Mouse (Mus musculus): Measurements from ENCODE around the gene Ap5s1. TPM values are rescaled to one million over a fixed set of nuclear protein-coding genes. Genes with fewer than 3 reads are reported as not detected.

The Ap5s1 gene
- total RNA-seq, 2 experiments from 2014 or later: 21.2 to 23.6 TPM

GRCm38 (mm10) chr2:131253681-131254328 is 46.9 kb downstream of the Ap5s1 start:
- DNase-seq (ENCODE audit: extremely low spot score in 1 of 2, low spot score in 2 of 2): peak in 1 of 2 experiments; percentile 78
- intact Hi-C loops (cut with DNase I): loop anchor here (5.0 kb wide), 1 partner anchor 157 kb away; no protein-coding TSS in a partner anchor

- no peak for DNase-seq (ENCODE audit: extremely low spot score in 1 of 2, low spot score in 2 of 2)
- intact Hi-C loops (cut with DNase I): loop anchor here (5.0 kb wide), 1 partner anchor 157 kb away; no protein-coding TSS in a partner anchor
Observed at GRCm38 (mm10) chr2:131254329-131254713, 47.4 kb downstream of the Ap5s1 start.

GRCm38 (mm10) chr2:131255738-131256137 is 48.9 kb downstream of the Ap5s1 start:
- DNase-seq (ENCODE audit: extremely low spot score in 1 of 2, low spot score in 2 of 2): no peak
- intact Hi-C loops (cut with DNase I): no loop called here

- DNase-seq (ENCODE audit: extremely low spot score in 1 of 2, low spot score in 2 of 2): no peak
- intact Hi-C loops (cut with DNase I): no loop called here
Observed at GRCm38 (mm10) chr2:131258693-131259092, 51.8 kb downstream of the Ap5s1 start.

GRCm38 (mm10) chr2:131260544-131261307 is 53.8 kb downstream of the Ap5s1 start:
- intact Hi-C loops (cut with DNase I): loop anchor here (5.0 kb wide), 2 partner anchors 83 to 157 kb away; no protein-coding TSS in a partner anchor
- DNase-seq (ENCODE audit: extremely low spot score in 1 of 2, low spot score in 2 of 2): no peak

GRCm38 (mm10) chr2:131261481-131262212 is 54.8 kb downstream of the Ap5s1 start:
- intact Hi-C loops (cut with DNase I): loop anchor here (5.0 kb wide), 2 partner anchors 84 to 156 kb away; no protein-coding TSS in a partner anchor
- DNase-seq (ENCODE audit: extremely low spot score in 1 of 2, low spot score in 2 of 2): no peak

- peak; percentile 99 for DNase-seq (ENCODE audit: extremely low spot score in 1 of 2, low spot score in 2 of 2)
- intact Hi-C loops (cut with DNase I): loop anchor here (5.0 kb wide), 2 partner anchors 85 to 155 kb away; no protein-coding TSS in a partner anchor
Observed at GRCm38 (mm10) chr2:131262213-131262672, 55.4 kb downstream of the Ap5s1 start, which contains the start of gene Pank2. TSS of gene Pank2 (plus strand) at chr2:131262495.

Other genes starting within 250 kb of the Ap5s1 start
- 10 to 100 TPM; 36.0 to 37.5 TPM for gene Gfra4, start 164.0 kb upstream of the Ap5s1 start, total RNA-seq (2021)
- 1 to 10 TPM; 1.5 to 1.6 TPM for gene Adam33, start 143.3 kb upstream of the Ap5s1 start, total RNA-seq (2021)
- under 1 TPM; 0.39 to 0.57 TPM for gene Siglec1, start 120.3 kb upstream of the Ap5s1 start, total RNA-seq (2021)
- gene Hspa12b, start 79.8 kb upstream of the Ap5s1 start, total RNA-seq (2021): 10 to 100 TPM in 1 of 2 experiments, 1 to 10 TPM in 1; 9.8 to 11.0 TPM
- not detected for gene Gm11037, start 73.6 kb upstream of the Ap5s1 start, total RNA-seq (2021)
- gene 1700037H04Rik, start 47.0 kb upstream of the Ap5s1 start, total RNA-seq (2021): 10 to 100 TPM; 69.3 to 74.2 TPM
- gene Cenpb, start 27.0 kb upstream of the Ap5s1 start, total RNA-seq (2021): 10 to 100 TPM; 93.6 to 97.1 TPM
- gene Cdc25b, start 20.1 kb upstream of the Ap5s1 start, total RNA-seq (2021): 10 to 100 TPM; 17.0 to 17.2 TPM
- gene Spef1, start 19.8 kb upstream of the Ap5s1 start, total RNA-seq (2021): 10 to 100 TPM; 17.4 to 18.6 TPM
- 1 to 10 TPM; 4.4 to 4.9 TPM for gene Mavs, start 27.0 kb downstream of the Ap5s1 start, total RNA-seq (2021)
- 10 to 100 TPM; 51.9 to 57.1 TPM for gene Pank2, start 55.4 kb downstream of the Ap5s1 start, total RNA-seq (2021)
- gene Rnf24, start 145.8 kb downstream of the Ap5s1 start, total RNA-seq (2021): 10 to 100 TPM; 27.6 to 29.0 TPM